ENCODE assay signal across 17 mouse cellular contexts in genomic region chr1:191616245-191616644, GRCm38 (mm10). TPM values are rescaled to one million over a fixed set of nuclear protein-coding genes. Genes with fewer than 3 reads are reported as not detected.
DNase-seq lines count a peak whose midpoint lies in the region.
"Had no signal": no experiment of that assay in that cellular context is flagged by ENCODE, and none has a peak within 500 bp of the region (broad histone marks: within the 10 kb centered on the region; RNA-seq: fewer than 3 reads in every experiment).

No protein-coding gene starts in this region.

- intact Hi-C loops in heart, postnatal 25 days (cut with DNase I) = loop anchor here (5.0 kb wide), 1 partner anchor 101 kb away; the partner anchor contains the start of gene Lpgat1

- peak; percentile 18 for DNase-seq in heart, adult 11 months
- DNase-seq in heart, postnatal 25 days (ENCODE audit: low spot score) = no peak
- DNase-seq in R1 (ENCODE audit: low read depth, low spot score) (peak; percentile 85), ZHBTc4 (ENCODE audit: low read depth, low spot score) (peak; percentile 74)
- no peak for DNase-seq in adrenal gland, postnatal 4 days (ENCODE audit: low spot score in 2 of 2)
- DNase-seq in c-Kit-positive CD71-positive TER-119-positive erythroid progenitor cells, embryonic 14.5 days (ENCODE audit: low spot score) = no peak
- DNase-seq: adrenal gland, adult 2 months; adrenal gland, postnatal 10 days; adrenal gland, postnatal 25 days; B cell, adult 2 months; cerebellum, adult 11 months; cerebellum, adult 18-20 months; cerebellum, adult 8-10 months; cerebellum, adult 9-11 months; cerebellum, postnatal 14 days; cerebellum, postnatal 36 days; embryo, embryonic 11 days had no signal

RNA-seq across cellular contexts. Expression of gene Ints7, which starts 40.8 kb away (rescaled TPM):
- 10 to 100 TPM; 12.4 to 13.2 TPM for total RNA-seq in heart, postnatal 25 days (2021)
- total RNA-seq in adrenal gland, postnatal 4 days (2021) = 10 to 100 TPM; 53.2 to 55.8 TPM

RNA-seq across cellular contexts. Expression of gene Dtl, which starts 40.9 kb away (rescaled TPM):
- total RNA-seq in heart, postnatal 25 days (2021) = under 1 TPM; 0.31 TPM
- 10 to 100 TPM; 19.8 to 21.7 TPM for total RNA-seq in adrenal gland, postnatal 4 days (2021)

Comparison
In these comparisons a context has a peak if more than half of its experiments do, and no peak if none do; other contexts are left out.
1. DNase-seq: peak in heart, adult 11 months (single experiment), R1 (single experiment) and ZHBTc4 (single experiment); none in heart, postnatal 25 days (single experiment), adrenal gland, postnatal 4 days (0 of 2) and c-Kit-positive CD71-positive TER-119-positive erythroid progenitor cells, embryonic 14.5 days (single experiment).
2. RNA of gene Dtl, which starts 40.9 kb away (total RNA-seq): 19.8 to 21.7 TPM in adrenal gland, postnatal 4 days; 0.31 TPM in heart, postnatal 25 days; every median in the first group is over 10 times any median in the second.